Mouse (Mus musculus) lung, embryonic 16.5 days (tissue): ENCODE results near the gene Olfr282. TPM values are rescaled to one million over a fixed set of nuclear protein-coding genes. Genes with fewer than 3 reads are reported as not detected.
"Not testable (repeated sequence)": the region's sequence is repeated elsewhere in the genome, so short reads cannot be mapped to it uniquely, and the experiment has no call there.

Source experiments
- ATAC-seq: fragments of 200-750 bp; cut with Nextera tagmentation; 2 replicates; pipeline ENCODE4 v1.8.0; 2017; ENCODE audit warnings: low read depth, mild to moderate bottlenecking, moderate library complexity
- H3K27ac ChIP-seq: fragments of 300-500 bp; sonication (generic); 2 replicates; pipeline ENCODE4 v1.5.1; 2014; ENCODE audit warnings: mild to moderate bottlenecking, control low read depth, low read length
- H3K27me3 ChIP-seq: fragments of 300-500 bp; sonication (generic); 2 replicates; pipeline ENCODE4 v1.6.1; 2014; ENCODE audit warnings: low read depth, low read length, mixed read lengths; ENCODE audit not compliant: control insufficient read depth, insufficient read depth
- H3K36me3 ChIP-seq: fragments of 300-500 bp; sonication (generic); 2 replicates; pipeline ENCODE4 v1.6.1; 2014; ENCODE audit warnings: low read length; ENCODE audit not compliant: control insufficient read depth, insufficient read depth
- H3K4me1 ChIP-seq: fragments of 300-500 bp; sonication (generic); replicated peaks from 2 replicates; pipeline ENCODE4 v1.6.1; 2014; ENCODE audit warnings: low read length, mixed read lengths; ENCODE audit not compliant: control insufficient read depth, insufficient read depth
- H3K4me2 ChIP-seq: fragments of 300-500 bp; sonication (generic); 2 replicates; pipeline ENCODE4 v1.6.1; 2014; ENCODE audit warnings: low read depth, low read length, control low read depth
- H3K4me3 ChIP-seq: fragments of 300-500 bp; sonication (generic); 2 replicates; pipeline ENCODE4 v1.5.1; 2014; ENCODE audit warnings: mild to moderate bottlenecking, low read length, control low read depth
- H3K9ac ChIP-seq: fragments of 300-500 bp; sonication (generic); 2 replicates; pipeline ENCODE4 v1.6.1; 2014; ENCODE audit warnings: low read length, control low read depth
- H3K9me3 ChIP-seq: fragments of 300-500 bp; sonication (generic); 2 replicates; pipeline ENCODE4 v1.6.1; 2016; ENCODE audit warnings: low read length; ENCODE audit not compliant: control insufficient read depth
- WGBS: fragments of 180-500 bp; shearing (Covaris S2); extraction: QIAGEN DNeasy Blood & Tissue Kit; methylation state at CpG from one replicate; pipeline ENCODE4 v1.1.7; 2014; 5-methylcytosine and 5-hydroxymethylcytosine counted together
- polyA plus RNA-seq: library from polyadenylated mRNA; unstranded; fragments of >200 nt; fragmentation: Nextera tagmentation; extraction: Ambion mirVana; gene quantifications from 2 replicates; pipeline ENCODE4 v1.2.1, GENCODE M21; 2015

Olfr282 gene
- polyA plus RNA-seq, 1 experiment from 2014 or later: not detected

DNA sequence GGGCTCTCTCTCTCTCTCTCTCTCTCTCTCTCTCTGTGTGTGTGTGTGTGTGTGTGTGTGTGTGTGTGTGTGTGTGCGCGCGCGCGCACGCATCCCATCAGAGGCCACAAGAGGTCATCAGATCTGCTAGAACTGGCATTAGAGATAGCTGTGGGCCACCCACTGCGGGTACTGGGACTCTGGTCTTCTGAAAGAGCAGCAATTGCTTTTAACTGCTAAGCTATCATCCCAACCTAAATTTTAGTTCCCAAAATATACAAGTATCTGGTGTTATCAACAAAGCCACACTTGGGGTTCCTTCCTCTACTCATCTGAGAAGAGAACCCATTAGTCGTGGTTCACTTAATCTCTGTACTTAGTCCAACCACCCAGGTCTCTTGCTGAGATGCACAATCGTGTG is 20.8 kb upstream of the Olfr282 start:
- H3K4me1 ChIP-seq: no peaks in the 10 kb centered on the region
- no peaks in the 10 kb centered on the region for H3K36me3 ChIP-seq
- no peak overlapping the region for H3K4me3 ChIP-seq
- no peaks in the 10 kb centered on the region for H3K27me3 ChIP-seq
- no peak for ATAC-seq
- H3K4me2 ChIP-seq: no peak overlapping the region
- no peak overlapping the region for H3K9ac ChIP-seq
- 95% methylated on average over 9 of the region's 9 CpGs for WGBS
- no peaks in the 10 kb centered on the region for H3K9me3 ChIP-seq
- H3K27ac ChIP-seq: no peak overlapping the region

DNA sequence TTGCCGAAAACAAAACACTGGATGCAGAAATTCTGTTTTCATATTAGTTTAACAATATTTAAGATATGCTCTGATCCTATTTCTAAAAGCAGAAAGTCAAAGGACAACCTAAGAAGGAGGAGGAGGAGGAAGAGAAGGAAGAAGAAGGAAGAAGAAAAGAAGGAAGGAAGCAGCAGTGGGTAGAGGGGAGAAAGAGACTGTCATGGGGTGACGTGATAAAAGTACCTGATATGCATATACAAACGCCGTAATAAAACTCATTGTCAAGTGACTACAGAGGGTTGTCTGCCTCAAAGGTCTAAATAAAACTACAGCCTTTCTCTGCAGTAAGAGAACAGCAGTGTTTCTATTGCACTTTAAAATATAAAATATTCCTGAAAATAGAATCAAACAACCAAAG is 15.0 kb upstream of the Olfr282 start:
- WGBS: 58% methylated on average over 4 of the region's 4 CpGs
- no peak overlapping the region for H3K4me2 ChIP-seq
- H3K4me3 ChIP-seq: no peak overlapping the region
- no peaks in the 10 kb centered on the region for H3K4me1 ChIP-seq
- no peak overlapping the region for H3K27ac ChIP-seq
- no peaks in the 10 kb centered on the region for H3K9me3 ChIP-seq
- no peaks in the 10 kb centered on the region for H3K27me3 ChIP-seq
- no peaks in the 10 kb centered on the region for H3K36me3 ChIP-seq
- no peak overlapping the region for H3K9ac ChIP-seq
- ATAC-seq: no peak

DNA sequence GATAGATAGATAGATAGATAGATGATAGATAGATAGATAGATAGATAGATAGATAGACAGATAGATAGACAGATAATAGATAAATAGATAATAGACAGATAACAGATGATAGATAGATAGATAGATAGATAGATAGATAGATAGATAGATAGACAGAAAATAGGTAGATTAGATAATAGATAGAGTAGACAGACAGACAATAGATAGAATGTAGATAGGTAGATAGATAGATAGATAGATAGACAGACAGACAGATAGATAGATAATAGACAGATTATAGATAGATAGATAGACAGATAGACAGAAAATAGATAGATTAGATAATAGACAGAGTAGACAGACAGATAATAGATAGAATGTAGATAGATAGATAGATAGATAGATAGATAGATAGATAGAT is 14.2 kb upstream of the Olfr282 start:
- not testable (repeated sequence) for ATAC-seq, H3K27me3 ChIP-seq

DNA sequence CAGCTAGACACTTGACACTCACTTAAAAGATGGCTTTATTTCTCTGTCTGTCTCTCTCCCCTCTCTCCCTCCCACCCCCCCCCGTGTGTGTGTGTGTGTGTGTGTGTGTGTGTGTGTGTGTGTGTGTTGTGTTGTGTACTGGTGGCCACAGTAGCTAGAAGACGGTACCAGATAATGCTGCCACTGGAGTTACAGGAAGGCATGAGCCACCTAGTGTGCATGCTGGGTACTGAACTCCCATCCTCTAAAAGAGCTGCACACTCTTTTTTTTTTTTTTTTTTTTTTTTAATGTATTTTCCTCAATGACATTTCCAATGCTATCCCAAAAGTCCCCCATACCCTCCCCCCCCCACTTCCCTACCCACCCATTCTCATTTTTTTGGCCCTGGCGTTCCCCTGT is 13.7 kb upstream of the Olfr282 start:
- not testable (repeated sequence) for H3K36me3 ChIP-seq, H3K9me3 ChIP-seq, H3K4me1 ChIP-seq, H3K4me3 ChIP-seq, H3K4me2 ChIP-seq, H3K27ac ChIP-seq, H3K9ac ChIP-seq, H3K27me3 ChIP-seq, ATAC-seq
- no CpG with 5 or more reads among the region's 3 CpGs for WGBS

More for the DNA sequence above, 14.2 kb upstream of the Olfr282 start:
- H3K9me3 ChIP-seq, H3K9ac ChIP-seq, H3K4me3 ChIP-seq, H3K36me3 ChIP-seq, H3K4me2 ChIP-seq, H3K27ac ChIP-seq, H3K4me1 ChIP-seq: not testable (repeated sequence)

DNA sequence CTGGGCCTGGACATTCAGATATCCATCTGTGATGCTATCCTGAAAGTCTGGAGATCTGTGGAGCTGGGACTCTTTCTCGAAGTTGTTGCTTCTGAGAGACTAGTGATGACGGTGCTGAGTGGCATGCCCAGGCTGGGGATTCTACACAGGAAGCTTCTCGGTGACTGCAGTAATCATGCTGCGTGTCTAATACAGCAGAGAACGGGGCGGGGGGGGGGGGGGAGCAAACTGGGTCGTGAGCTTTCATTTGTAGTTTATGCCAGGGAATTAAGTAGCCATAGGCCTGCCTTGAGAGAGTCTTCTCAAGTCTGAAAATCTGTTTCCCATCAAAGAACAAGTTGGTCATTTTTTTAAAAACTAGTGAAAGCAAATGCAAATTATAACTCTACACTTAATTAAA is 12.9 kb upstream of the Olfr282 start:
- no peaks in the 10 kb centered on the region for H3K27me3 ChIP-seq
- H3K36me3 ChIP-seq: no peaks in the 10 kb centered on the region
- no peak overlapping the region for H3K27ac ChIP-seq
- no peak overlapping the region for H3K4me3 ChIP-seq
- peak; percentile 77 for ATAC-seq
- WGBS: 52% methylated on average over 7 of the region's 7 CpGs
- no peak overlapping the region for H3K9ac ChIP-seq
- no peaks in the 10 kb centered on the region for H3K4me1 ChIP-seq
- no peak overlapping the region for H3K4me2 ChIP-seq
- no peaks in the 10 kb centered on the region for H3K9me3 ChIP-seq

DNA sequence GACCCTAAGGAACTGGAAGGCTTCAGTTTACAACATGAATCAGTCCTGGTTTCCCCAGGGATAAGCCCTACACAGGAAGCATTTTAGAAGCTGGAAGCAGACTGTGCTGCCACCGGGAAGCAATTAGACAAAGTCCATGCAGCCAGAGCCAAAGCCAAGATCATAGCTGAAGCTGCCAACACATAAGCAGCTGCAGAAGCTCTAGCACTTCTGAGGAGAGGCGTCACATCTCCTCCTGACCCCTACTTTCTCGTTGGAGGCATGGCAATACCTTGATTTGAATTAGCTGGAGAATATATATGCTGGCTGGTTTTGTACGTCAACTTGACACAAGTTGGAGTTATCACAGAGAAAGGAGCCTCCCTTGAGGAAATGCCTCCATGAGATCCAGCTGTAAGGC is 10.1 kb upstream of the Olfr282 start:
- Histone ChIP-seq H3K36me3 (no peaks in the 10 kb centered on the region), H3K4me2 (no peak overlapping the region), H3K9me3 (no peaks in the 10 kb centered on the region), H3K4me1 (no peaks in the 10 kb centered on the region; the same call in 1 of the 2 replicates), H3K9ac (no peak overlapping the region), H3K4me3 (no peak overlapping the region), H3K27me3 (no peaks in the 10 kb centered on the region), H3K27ac (no peak overlapping the region)
- 42% methylated on average over 4 of the region's 4 CpGs for WGBS
- ATAC-seq: peak; percentile 21; the same call in 1 of the 2 replicates

DNA sequence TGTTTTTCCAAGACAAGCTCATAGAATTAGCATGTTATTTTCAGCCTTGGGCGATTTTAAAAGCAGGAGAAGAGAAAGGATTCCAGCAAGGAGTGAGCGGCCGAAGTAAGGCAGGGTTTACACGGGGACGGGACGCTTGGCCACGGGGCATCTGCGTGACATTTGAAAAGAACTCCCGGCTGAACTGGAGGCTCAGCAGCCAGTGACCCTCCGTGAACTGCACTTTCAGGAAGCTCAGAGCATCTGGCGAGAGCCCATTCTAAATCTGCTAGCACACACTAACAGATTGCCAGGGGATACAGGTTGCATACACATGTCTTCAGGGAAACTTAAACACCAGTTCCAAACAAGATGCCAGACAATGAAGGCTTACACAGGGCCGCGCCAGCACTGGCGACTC is 6.7 kb upstream of the Olfr282 start:
- Histone ChIP-seq H3K36me3 (no peaks in the 10 kb centered on the region), H3K9me3 (no peaks in the 10 kb centered on the region), H3K4me2 (no peak overlapping the region), H3K27me3 (no peaks in the 10 kb centered on the region), H3K27ac (no peak overlapping the region), H3K4me3 (no peak overlapping the region), H3K9ac (no peak overlapping the region), H3K4me1 (no peaks in the 10 kb centered on the region; the same call in 1 of the 2 replicates)
- ATAC-seq: no peak
- WGBS: 68% methylated on average over 14 of the region's 14 CpGs

DNA sequence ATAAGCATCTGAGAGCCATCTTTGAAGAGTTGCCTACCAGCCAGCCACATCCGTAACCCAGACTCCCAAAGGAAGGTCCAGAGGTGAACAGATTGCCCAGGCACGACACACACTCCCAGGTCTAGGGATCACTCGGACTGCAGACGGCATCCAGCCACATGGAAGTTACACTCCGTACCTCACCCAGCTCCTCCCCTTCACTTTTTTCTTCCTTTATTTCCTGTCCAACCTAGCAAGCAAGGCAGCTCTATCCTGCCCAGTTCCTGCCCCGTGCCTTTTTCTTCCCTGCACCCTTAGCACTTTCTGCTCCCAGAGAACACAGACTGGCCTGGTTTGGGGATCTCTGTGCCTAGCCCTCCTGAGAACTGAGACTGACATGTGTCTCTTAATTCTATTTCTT is 6.3 kb upstream of the Olfr282 start:
- H3K4me2 ChIP-seq: no peak overlapping the region
- no peaks in the 10 kb centered on the region; the same call in 1 of the 2 replicates for H3K4me1 ChIP-seq
- H3K4me3 ChIP-seq: no peak overlapping the region
- no peak overlapping the region for H3K9ac ChIP-seq
- ATAC-seq: no peak
- no peaks in the 10 kb centered on the region for H3K36me3 ChIP-seq
- 34% methylated on average over 6 of the region's 6 CpGs for WGBS
- H3K27ac ChIP-seq: no peak overlapping the region
- H3K9me3 ChIP-seq: no peaks in the 10 kb centered on the region
- H3K27me3 ChIP-seq: no peaks in the 10 kb centered on the region

DNA sequence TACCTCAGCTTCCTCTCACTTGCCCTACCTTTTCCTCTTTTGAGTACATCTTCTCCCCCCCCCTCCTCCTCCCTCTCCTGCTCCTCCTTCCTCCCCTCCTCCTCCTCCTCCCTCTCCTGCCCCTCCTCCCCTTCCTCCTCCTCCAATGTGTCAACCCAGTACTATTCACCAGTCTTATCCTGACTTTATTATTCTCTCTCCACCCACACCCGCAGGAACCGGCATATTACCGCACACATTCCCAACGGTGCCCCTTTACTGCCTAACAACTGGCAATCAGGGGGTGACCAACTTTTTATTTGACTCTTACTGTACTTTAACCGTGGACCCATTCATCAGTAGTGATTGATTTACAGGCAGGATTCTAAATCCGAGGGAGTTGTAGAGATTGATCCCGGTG is 5.8 kb upstream of the Olfr282 start:
- no peaks in the 10 kb centered on the region for H3K36me3 ChIP-seq
- 80% methylated on average over 7 of the region's 7 CpGs for WGBS
- H3K9ac ChIP-seq: no peak overlapping the region
- no peaks in the 10 kb centered on the region for H3K27me3 ChIP-seq
- no peaks in the 10 kb centered on the region for H3K9me3 ChIP-seq
- no peak overlapping the region for H3K4me3 ChIP-seq
- no peak overlapping the region for H3K27ac ChIP-seq
- H3K4me2 ChIP-seq: no peak overlapping the region
- H3K4me1 ChIP-seq: no peaks in the 10 kb centered on the region; the same call in 1 of the 2 replicates
- no peak for ATAC-seq

DNA sequence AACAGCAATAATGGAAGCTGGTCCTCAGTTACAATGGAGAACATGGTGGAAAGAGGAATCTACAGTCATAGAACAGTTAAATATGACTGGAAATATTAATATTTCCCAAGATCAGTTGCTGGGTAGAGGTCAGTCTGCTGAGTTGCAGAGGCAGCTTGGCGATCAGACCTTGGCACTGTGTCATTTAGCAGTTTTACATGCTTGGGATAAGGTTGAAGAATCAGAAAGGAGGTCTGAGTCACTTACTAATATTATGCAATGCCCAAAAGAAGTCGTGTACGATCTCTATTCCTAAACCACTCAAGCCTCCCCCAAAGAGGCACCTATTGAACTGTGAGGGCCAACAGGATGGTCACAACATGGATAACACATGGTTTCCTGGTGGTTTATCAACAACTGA is 13.5 kb downstream of the Olfr282 start:
- H3K27me3 ChIP-seq: no peaks in the 10 kb centered on the region
- WGBS: 73% methylated on average over 3 of the region's 3 CpGs
- no peaks in the 10 kb centered on the region for H3K9me3 ChIP-seq
- no peak for ATAC-seq
- H3K9ac ChIP-seq: no peak overlapping the region
- H3K4me2 ChIP-seq: no peak overlapping the region
- H3K4me1 ChIP-seq: no peaks in the 10 kb centered on the region
- H3K27ac ChIP-seq: no peak overlapping the region
- H3K36me3 ChIP-seq: no peaks in the 10 kb centered on the region
- H3K4me3 ChIP-seq: no peak overlapping the region
